Mouse (Mus musculus) C2C12 (cell line): ENCODE measurements around the gene Mettl16.

Experiments
- CEBPB ChIP-seq: IDR thresholded peaks from one replicate; pipeline ENCODE4 v1.6.1; 2011; ENCODE audit warnings: low read depth, mild to moderate bottlenecking, control low read depth, moderate library complexity
- CTCF ChIP-seq: IDR thresholded peaks from one replicate; pipeline ENCODE4 v1.5.1; 2011; ENCODE audit not compliant: control insufficient read depth, insufficient read depth, insufficient read length
- FOSL1 ChIP-seq: IDR thresholded peaks from one replicate; pipeline ENCODE4 v1.8.0; 2011; ENCODE audit warnings: mild to moderate bottlenecking, low read length; ENCODE audit not compliant: poor library complexity, insufficient read depth, severe bottlenecking
- MAX ChIP-seq: IDR thresholded peaks from one replicate; pipeline ENCODE4 v1.6.1; 2011; ENCODE audit warnings: mild to moderate bottlenecking, control low read depth
- MYOD1 ChIP-seq: IDR thresholded peaks from one replicate; pipeline ENCODE4 v1.6.1; 2011; ENCODE audit warnings: low read depth; ENCODE audit not compliant: control insufficient read depth, insufficient read length
- MYOG ChIP-seq: IDR thresholded peaks from one replicate; pipeline ENCODE4 v1.6.1; 2011; ENCODE audit not compliant: control insufficient read depth, insufficient read length; ENCODE audit errors: extremely low read depth
- USF1 ChIP-seq: IDR thresholded peaks from one replicate; pipeline ENCODE4 v1.6.1; 2011; ENCODE audit warnings: low read depth, mild to moderate bottlenecking, control low read depth, moderate library complexity

DNA sequence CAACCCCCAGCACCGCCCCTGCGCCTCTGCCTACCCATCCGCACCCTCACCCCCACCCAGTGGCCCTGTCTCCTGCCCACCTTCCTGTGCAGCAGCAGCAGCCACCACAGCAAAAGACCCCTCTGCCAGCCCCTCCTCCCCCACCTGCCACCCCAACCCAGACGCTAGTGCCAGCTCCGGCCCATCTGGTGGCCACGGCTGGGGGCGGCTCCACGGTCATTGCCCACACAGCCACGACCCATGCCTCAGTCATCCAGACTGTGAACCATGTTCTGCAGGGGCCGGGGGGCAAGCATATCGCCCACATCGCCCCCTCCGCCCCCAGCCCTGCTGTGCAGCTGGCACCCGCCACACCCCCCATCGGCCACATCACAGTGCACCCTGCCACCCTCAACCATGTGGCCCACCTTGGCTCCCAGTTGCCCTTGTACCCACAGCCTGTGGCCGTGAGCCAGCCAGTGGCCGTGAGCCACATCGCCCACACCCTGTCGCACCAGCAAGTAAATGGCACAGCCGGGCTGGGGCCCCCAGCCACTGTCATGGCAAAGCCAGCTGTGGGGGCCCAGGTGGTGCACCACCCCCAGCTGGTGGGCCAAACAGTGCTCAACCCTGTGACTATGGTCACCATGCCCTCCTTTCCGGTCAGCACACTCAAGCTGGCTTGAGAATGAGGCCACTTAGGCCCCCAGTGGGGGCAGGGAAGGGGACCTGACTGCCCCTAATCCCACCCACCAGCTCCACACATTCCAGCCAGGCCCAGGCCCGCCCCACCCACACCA, 72.2 kb downstream of the Mettl16 start:
- no peak for TF ChIP-seq CTCF
- TF ChIP-seq FOSL1, result no peak
- TF ChIP-seq MYOG, result no peak
- no peak for TF ChIP-seq USF1
- no peak for TF ChIP-seq CEBPB
- no peak for TF ChIP-seq MAX
- TF ChIP-seq MYOD1, result no peak
